Mouse (Mus musculus): ENCODE results near the gene Slc9c1.

DNA sequence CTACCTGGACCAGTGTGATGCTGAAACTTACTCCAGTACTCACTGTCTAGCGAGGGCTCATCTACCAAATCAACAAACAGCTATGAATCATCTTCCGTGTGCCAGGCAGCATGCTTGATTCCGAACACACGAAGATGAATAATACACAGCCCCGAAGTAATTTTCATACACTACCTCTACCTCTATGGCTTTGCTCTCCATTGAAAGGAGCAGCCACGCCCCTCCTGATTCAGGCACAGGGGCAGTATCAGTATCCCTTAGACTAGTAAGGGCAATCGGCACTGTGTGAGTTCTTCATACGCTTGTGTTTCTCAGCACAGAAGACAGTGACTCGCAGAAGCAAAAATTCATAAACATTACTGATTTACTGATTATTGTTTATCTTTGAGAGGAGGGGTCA, 119.4 kb downstream of the Slc9c1 start:
- no peak for TF ChIP-seq POLR2A (IDR thresholded peaks at IDR 0.05; ENCODE audit: insufficient read length, low read depth)
- TF ChIP-seq MAX (IDR thresholded peaks at IDR 0.05; ENCODE audit: low read depth): no peak
- TF ChIP-seq E2F4 (IDR thresholded peaks at IDR 0.05; ENCODE audit: insufficient read depth): no peak
- no peak for TF ChIP-seq CEBPB (IDR thresholded peaks at IDR 0.05; ENCODE audit: insufficient read depth, poor library complexity, severe bottlenecking)
- no peak for TF ChIP-seq USF1 (IDR thresholded peaks at IDR 0.05; ENCODE audit: low read depth)
- TF ChIP-seq POLR2AphosphoS2 (IDR thresholded peaks at IDR 0.05; ENCODE audit: insufficient read length, low read depth): no peak
